Mouse (Mus musculus): ENCODE results near the gene Wbp1l. TPM values are rescaled to one million over a fixed set of nuclear protein-coding genes. Genes with fewer than 3 reads are reported as not detected.
A peak's percentile ranks its signal among the peaks of the same experiment; 100 is the strongest.

Wbp1l gene
- 41.6 and 48.8 TPM in 2 replicates for polyA plus RNA-seq (2014; fragmentation: Nextera tagmentation; extraction: Ambion mirVana)

- DNase-seq (ENCODE audit: low spot score) (peak; percentile 96), ATAC-seq (ENCODE audit: insufficient read depth, low FRiP score, low TSS enrichment) (peak; percentile 100)
- Histone ChIP-seq H3K9ac (ENCODE audit: low read length) (peak within 1 kb of the TSS; percentile 68), H3K4me2 (ENCODE audit: low read depth) (peak within 1 kb of the TSS; percentile 89), H3K27me3 (ENCODE audit: control insufficient read depth, insufficient read depth, low read length) (no peaks in the 10 kb centered on the region), H3K27ac (ENCODE audit: low read depth, low read length) (no peak within 1 kb of the TSS), H3K36me3 (ENCODE audit: control insufficient read depth, insufficient read depth, low read length) (no peaks in the 10 kb centered on the region), H3K4me3 (ENCODE audit: low read depth, low read length) (peak within 1 kb of the TSS; percentile 93), H3K9me3 (ENCODE audit: control insufficient read depth, low read length) (no peaks in the 10 kb centered on the region), H3K4me1 (ENCODE audit: control insufficient read depth, insufficient read depth, low read length) (0 out of 2 replicates have a peak, but pooled peaks cover 4% of the 10 kb centered on the region)
- WGBS, result under 1% methylated on average over 18 of the region's 22 CpGs
Observed at GRCm38 (mm10) chr19:46598720-46599252, at the start of gene Wbp1l. Wbp1l (plus strand) TSS chr19:46599084.

DNA sequence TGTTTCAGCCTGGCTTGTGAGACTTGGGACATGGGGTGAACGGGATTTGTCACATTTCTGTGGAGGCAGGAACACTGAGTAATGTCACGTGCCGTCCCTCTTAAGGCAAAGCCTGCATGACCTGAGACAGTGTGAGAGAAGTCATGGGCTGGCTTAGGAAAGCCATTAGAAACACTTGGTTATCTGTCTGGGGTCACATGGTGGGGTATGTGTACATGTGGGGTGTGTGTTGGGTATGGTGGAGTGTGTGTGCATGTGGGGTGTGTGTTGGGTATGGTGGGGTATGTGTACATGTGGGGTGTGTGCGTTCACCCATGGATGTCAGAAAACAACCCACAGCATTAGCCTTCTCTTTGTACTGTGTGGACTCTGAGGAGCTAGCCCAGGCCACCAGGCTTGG lies 48.5 kb upstream of the Wbp1l start:
- H3K27ac ChIP-seq (ENCODE audit: low read depth, low read length), result no peak overlapping the region
- H3K4me3 ChIP-seq (ENCODE audit: low read depth, low read length), result no peak overlapping the region
- WGBS, result 91% methylated on average over 4 of the region's 4 CpGs
- H3K36me3 ChIP-seq (ENCODE audit: control insufficient read depth, insufficient read depth, low read length), result peaks cover 14% of the 10 kb centered on the region
- no peaks in the 10 kb centered on the region; the same call in 1 of the 2 replicates for H3K4me1 ChIP-seq (ENCODE audit: control insufficient read depth, insufficient read depth, low read length)
- no peaks in the 10 kb centered on the region for H3K27me3 ChIP-seq (ENCODE audit: control insufficient read depth, insufficient read depth, low read length)
- DNase-seq (ENCODE audit: low spot score), result no peak
- no peak overlapping the region for H3K4me2 ChIP-seq (ENCODE audit: low read depth)
- no peak for ATAC-seq (ENCODE audit: insufficient read depth, low FRiP score, low TSS enrichment)
- no peaks in the 10 kb centered on the region for H3K9me3 ChIP-seq (ENCODE audit: control insufficient read depth, low read length)
- H3K9ac ChIP-seq (ENCODE audit: low read length), result no peak overlapping the region

DNA sequence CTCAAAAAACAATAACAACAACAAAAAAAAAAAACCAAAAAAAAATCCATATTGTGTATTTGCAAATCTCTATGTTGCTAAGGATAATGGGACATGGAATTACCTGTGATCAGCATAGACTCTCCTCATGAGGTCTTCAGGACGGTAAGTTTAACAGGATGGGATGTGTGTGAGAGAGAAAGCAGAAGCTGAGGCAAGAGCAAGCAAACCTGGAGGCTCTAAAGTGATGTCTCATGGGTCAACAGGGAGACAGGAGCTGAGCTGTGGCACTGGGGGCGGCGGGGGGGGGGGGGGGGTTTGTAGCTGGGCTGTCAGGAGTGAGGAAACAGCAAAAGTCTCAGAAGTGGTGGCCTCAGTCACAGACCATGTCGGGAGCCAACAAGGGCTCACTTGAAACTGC lies 46.4 kb upstream of the Wbp1l start:
- Histone ChIP-seq H3K36me3 (ENCODE audit: control insufficient read depth, insufficient read depth, low read length) (peaks cover 14% of the 10 kb centered on the region), H3K4me3 (ENCODE audit: low read depth, low read length) (no peak overlapping the region), H3K4me1 (ENCODE audit: control insufficient read depth, insufficient read depth, low read length) (no peaks in the 10 kb centered on the region; the same call in 1 of the 2 replicates), H3K4me2 (ENCODE audit: low read depth) (no peak overlapping the region), H3K27me3 (ENCODE audit: control insufficient read depth, insufficient read depth, low read length) (no peaks in the 10 kb centered on the region), H3K9me3 (ENCODE audit: control insufficient read depth, low read length) (no peaks in the 10 kb centered on the region), H3K27ac (ENCODE audit: low read depth, low read length) (no peak overlapping the region), H3K9ac (ENCODE audit: low read length) (no peak overlapping the region)
- WGBS, result 95% methylated on average over 3 of the region's 4 CpGs
- DNase-seq (ENCODE audit: low spot score), result no peak
- no peak for ATAC-seq (ENCODE audit: insufficient read depth, low FRiP score, low TSS enrichment)

GRCm38 (mm10) chr19:46553541-46553955 lies 45.3 kb upstream of the Wbp1l start:
- WGBS, result 83% methylated on average over 11 of the region's 11 CpGs
- H3K27me3 ChIP-seq (ENCODE audit: control insufficient read depth, insufficient read depth, low read length), result no peaks in the 10 kb centered on the region
- peaks cover 16% of the 10 kb centered on the region for H3K36me3 ChIP-seq (ENCODE audit: control insufficient read depth, insufficient read depth, low read length)
- DNase-seq (ENCODE audit: low spot score) (no peak), ATAC-seq (ENCODE audit: insufficient read depth, low FRiP score, low TSS enrichment) (no peak)
- H3K4me2 ChIP-seq (ENCODE audit: low read depth), result no peak overlapping the region
- H3K4me3 ChIP-seq (ENCODE audit: low read depth, low read length), result no peak overlapping the region
- no peak overlapping the region for H3K27ac ChIP-seq (ENCODE audit: low read depth, low read length)
- H3K9me3 ChIP-seq (ENCODE audit: control insufficient read depth, low read length), result no peaks in the 10 kb centered on the region
- H3K9ac ChIP-seq (ENCODE audit: low read length), result no peak overlapping the region
- no peaks in the 10 kb centered on the region for H3K4me1 ChIP-seq (ENCODE audit: control insufficient read depth, insufficient read depth, low read length)

- no peaks in the 10 kb centered on the region for H3K4me1 ChIP-seq (ENCODE audit: control insufficient read depth, insufficient read depth, low read length)
- no peak for DNase-seq (ENCODE audit: low spot score)
- no peak overlapping the region for H3K27ac ChIP-seq (ENCODE audit: low read depth, low read length)
- no peak overlapping the region for H3K4me3 ChIP-seq (ENCODE audit: low read depth, low read length)
- no peaks in the 10 kb centered on the region for H3K9me3 ChIP-seq (ENCODE audit: control insufficient read depth, low read length)
- H3K27me3 ChIP-seq (ENCODE audit: control insufficient read depth, insufficient read depth, low read length), result no peaks in the 10 kb centered on the region
- H3K36me3 ChIP-seq (ENCODE audit: control insufficient read depth, insufficient read depth, low read length), result 0 out of 2 replicates have a peak, but pooled peaks cover 2% of the 10 kb centered on the region
- H3K9ac ChIP-seq (ENCODE audit: low read length), result no peak overlapping the region
- no peak for ATAC-seq (ENCODE audit: insufficient read depth, low FRiP score, low TSS enrichment)
- H3K4me2 ChIP-seq (ENCODE audit: low read depth), result no peak overlapping the region
- 82% methylated on average over 8 of the region's 8 CpGs for WGBS
Observed at GRCm38 (mm10) chr19:46558009-46558408, 40.9 kb upstream of the Wbp1l start.

DNA sequence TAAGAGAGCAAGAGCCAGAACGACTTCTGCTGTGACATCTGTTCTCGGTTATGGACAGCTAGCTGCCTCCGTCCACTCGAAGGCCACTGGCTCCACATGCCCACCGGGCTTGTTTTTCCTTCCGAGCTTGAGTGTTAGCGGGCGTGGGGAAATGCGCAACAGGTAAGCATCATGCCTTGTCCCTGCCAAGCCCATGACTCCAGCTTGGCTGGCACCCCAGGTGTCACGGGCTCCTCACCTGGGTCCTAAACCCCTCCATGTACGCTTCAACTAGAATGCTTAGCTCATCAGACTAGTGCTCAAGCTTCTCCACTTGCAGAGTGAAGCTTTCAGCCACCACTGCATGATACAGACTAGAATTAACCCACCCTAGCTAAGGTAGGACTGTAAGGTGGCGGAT lies 40.3 kb upstream of the Wbp1l start:
- DNase-seq (ENCODE audit: low spot score), result no peak
- WGBS, result 75% methylated on average over 12 of the region's 12 CpGs

DNA sequence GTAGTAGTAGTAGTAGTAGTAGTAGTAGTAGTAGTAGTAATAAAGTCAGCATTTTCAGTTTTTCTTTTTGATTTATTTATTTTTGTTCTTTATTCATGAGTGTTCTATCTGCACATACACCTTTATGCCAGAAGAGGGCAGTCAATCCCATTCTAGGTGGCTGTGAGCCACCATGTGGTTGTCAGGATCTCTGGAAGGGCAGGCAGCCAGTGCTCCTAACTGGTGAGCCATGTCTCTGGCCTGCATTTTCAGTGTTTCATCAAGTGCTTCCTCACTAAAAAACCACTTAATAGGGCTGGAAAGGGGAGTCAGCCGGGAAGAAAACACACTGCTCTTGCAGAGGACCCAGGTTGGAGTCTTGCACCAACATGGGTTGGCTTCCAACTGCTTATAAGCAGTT lies 36.8 kb upstream of the Wbp1l start:
- Histone ChIP-seq H3K4me3 (ENCODE audit: low read depth, low read length) (no peak overlapping the region), H3K27ac (ENCODE audit: low read depth, low read length) (no peak overlapping the region), H3K9ac (ENCODE audit: low read length) (no peak overlapping the region), H3K4me1 (ENCODE audit: control insufficient read depth, insufficient read depth, low read length) (no peaks in the 10 kb centered on the region), H3K27me3 (ENCODE audit: control insufficient read depth, insufficient read depth, low read length) (no peaks in the 10 kb centered on the region), H3K36me3 (ENCODE audit: control insufficient read depth, insufficient read depth, low read length) (0 out of 2 replicates have a peak, but pooled peaks cover 2% of the 10 kb centered on the region), H3K9me3 (ENCODE audit: control insufficient read depth, low read length) (no peaks in the 10 kb centered on the region), H3K4me2 (ENCODE audit: low read depth) (no peak overlapping the region)
- peak; percentile 44 for DNase-seq (ENCODE audit: low spot score)
- no peak for ATAC-seq (ENCODE audit: insufficient read depth, low FRiP score, low TSS enrichment)
- WGBS, result 44% methylated on average over 1 of the region's 1 CpGs

More for the DNA sequence above, 40.3 kb upstream of the Wbp1l start:
- Histone ChIP-seq H3K36me3 (ENCODE audit: control insufficient read depth, insufficient read depth, low read length) (0 out of 2 replicates have a peak, but pooled peaks cover 2% of the 10 kb centered on the region), H3K27ac (ENCODE audit: low read depth, low read length) (no peak overlapping the region), H3K4me2 (ENCODE audit: low read depth) (no peak overlapping the region), H3K27me3 (ENCODE audit: control insufficient read depth, insufficient read depth, low read length) (no peaks in the 10 kb centered on the region), H3K9me3 (ENCODE audit: control insufficient read depth, low read length) (no peaks in the 10 kb centered on the region), H3K9ac (ENCODE audit: low read length) (no peak overlapping the region), H3K4me3 (ENCODE audit: low read depth, low read length) (no peak overlapping the region), H3K4me1 (ENCODE audit: control insufficient read depth, insufficient read depth, low read length) (no peaks in the 10 kb centered on the region)
- no peak for ATAC-seq (ENCODE audit: insufficient read depth, low FRiP score, low TSS enrichment)

- Histone ChIP-seq H3K36me3 (ENCODE audit: control insufficient read depth, insufficient read depth, low read length) (no peaks in the 10 kb centered on the region), H3K4me1 (ENCODE audit: control insufficient read depth, insufficient read depth, low read length) (no peaks in the 10 kb centered on the region), H3K4me3 (ENCODE audit: low read depth, low read length) (no peak overlapping the region), H3K4me2 (ENCODE audit: low read depth) (no peak overlapping the region), H3K9ac (ENCODE audit: low read length) (no peak overlapping the region), H3K9me3 (ENCODE audit: control insufficient read depth, low read length) (no peaks in the 10 kb centered on the region), H3K27ac (ENCODE audit: low read depth, low read length) (no peak overlapping the region), H3K27me3 (ENCODE audit: control insufficient read depth, insufficient read depth, low read length) (no peaks in the 10 kb centered on the region)
- 88% methylated on average over 14 of the region's 14 CpGs for WGBS
- DNase-seq (ENCODE audit: low spot score) (no peak), ATAC-seq (ENCODE audit: insufficient read depth, low FRiP score, low TSS enrichment) (no peak)
Observed at GRCm38 (mm10) chr19:46562581-46563515, 36.0 kb upstream of the Wbp1l start.
